Mouse (Mus musculus) gastrocnemius, adult 18-20 months (tissue): ENCODE measurements around the gene Xrcc5. TPM values are rescaled to one million over a fixed set of nuclear protein-coding genes. Genes with fewer than 3 reads are reported as not detected.

ENCODE experiments used
- DNase-seq: peaks from one replicate; pipeline ENCODE4 v3.0.0; 2021; ENCODE audit warnings: low spot score
- long read RNA-seq, 2 experiments: library from polyadenylated mRNA; stranded (forward); transcript quantifications; one replicate each; pipeline ENCODE4 v2.0.0; 2021
- total RNA-seq, 2 experiments: library from RNA; stranded (reverse); gene quantifications; 2 replicates each; pipeline ENCODE4 v1.2.3; 2021

Xrcc5 gene
- 10 to 100 TPM; 22.2 to 24.5 TPM for total RNA-seq
- long read RNA-seq, experiment 1, transcript Xrcc5-201 (21 exons, 2,555 nt), result major isoform, 17 of 31 reads
- long read RNA-seq, experiment 1, partial matches to known transcripts, result 6 of 31 reads
- long read RNA-seq, experiment 1, other reads (novel, unspliced or antisense), result 8 of 31 reads
- long read RNA-seq, experiment 2, transcript Xrcc5-201 (21 exons, 2,555 nt), result major isoform, 14 of 22 reads
- long read RNA-seq, experiment 2, partial matches to known transcripts, result 1 of 22 reads
- long read RNA-seq, experiment 2, other reads (novel, unspliced or antisense), result 7 of 22 reads

DNA sequence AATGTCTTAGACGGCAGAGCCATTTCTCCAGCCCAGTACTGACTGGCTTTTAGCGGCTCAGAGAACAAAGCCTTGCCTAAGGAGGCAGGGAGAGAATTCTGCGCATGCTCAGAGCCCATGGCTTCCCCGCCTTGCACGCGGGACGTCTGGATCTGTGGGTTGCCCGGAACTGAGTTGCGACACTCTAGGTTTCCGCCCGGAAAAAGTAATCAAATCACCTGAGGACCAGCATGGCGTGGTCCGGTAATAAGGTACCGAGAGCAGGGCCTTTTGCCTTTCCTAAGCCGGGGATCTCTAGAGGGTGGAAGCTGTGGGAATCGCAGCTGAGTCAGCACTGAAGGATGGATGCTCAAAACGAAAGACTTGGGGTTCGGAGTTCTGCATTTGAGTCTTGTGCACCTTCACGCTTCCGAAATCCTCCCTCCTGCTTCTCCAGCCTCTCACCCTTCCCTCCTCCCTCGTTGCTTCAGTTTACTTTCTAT lies at the start of gene Xrcc5:
TSS of gene Xrcc5 (plus strand) at position 105 of the 482 bp plus-strand sequence.
- peak; percentile 93 for DNase-seq

DNA sequence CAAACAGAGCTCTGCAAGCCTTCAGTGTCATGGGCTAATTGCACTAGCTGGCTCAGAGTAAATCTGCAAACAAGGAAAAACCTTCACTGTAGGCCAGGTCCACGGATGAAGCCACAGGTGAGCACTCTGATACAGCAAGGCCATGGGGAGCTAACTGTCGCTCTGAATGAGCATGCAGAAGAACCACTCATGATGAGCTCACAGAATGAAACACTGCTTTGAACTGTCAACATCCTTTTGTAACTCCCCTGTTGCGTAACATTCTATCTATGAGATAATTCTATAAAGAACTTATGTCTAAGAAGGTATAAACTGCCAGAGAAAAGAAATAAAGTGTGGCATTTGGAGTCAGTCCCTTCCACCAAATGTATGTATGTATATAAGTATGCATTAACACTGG lies 44.1 kb upstream of the Xrcc5 start:
- DNase-seq, result no peak

DNA sequence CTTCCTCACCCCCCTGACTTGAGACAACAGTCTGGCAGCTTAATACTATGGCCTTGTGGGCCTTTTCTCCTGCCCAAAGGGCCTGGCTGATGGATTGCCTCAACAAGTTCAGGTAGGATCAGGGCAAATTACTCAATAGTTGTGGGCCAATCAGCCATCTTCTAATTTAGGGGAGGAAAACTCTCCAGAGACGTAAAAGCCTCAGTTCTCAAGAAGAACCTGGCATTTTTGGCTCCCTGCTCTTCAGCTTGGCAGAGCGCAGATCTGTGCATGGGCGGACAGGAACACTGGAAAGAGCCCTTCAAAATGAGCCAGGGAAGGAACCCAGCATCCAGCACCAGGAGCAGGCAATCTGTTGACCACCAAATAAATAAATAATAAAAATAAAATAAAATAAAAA lies 29.1 kb upstream of the Xrcc5 start:
- DNase-seq, result no peak

DNA sequence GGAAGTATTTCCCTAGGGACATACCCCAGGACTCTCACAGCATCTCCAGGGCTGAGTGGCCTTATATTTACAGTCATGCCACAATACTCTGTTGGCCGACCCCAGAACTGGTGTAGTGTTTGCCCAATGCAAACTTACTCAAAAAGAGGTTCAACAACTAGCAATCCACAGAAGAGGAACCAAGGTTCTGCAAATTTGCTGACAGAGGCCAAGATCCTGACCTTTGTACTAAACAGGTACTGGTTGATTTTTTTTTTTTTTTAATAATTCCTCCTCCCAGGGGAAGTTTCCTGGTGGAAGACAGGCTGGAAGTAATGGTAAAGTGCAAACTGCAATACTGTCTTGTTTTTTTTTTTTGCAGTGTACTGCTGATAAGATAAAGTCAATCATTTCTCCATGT lies 24.6 kb upstream of the Xrcc5 start:
- DNase-seq, result no peak

DNA sequence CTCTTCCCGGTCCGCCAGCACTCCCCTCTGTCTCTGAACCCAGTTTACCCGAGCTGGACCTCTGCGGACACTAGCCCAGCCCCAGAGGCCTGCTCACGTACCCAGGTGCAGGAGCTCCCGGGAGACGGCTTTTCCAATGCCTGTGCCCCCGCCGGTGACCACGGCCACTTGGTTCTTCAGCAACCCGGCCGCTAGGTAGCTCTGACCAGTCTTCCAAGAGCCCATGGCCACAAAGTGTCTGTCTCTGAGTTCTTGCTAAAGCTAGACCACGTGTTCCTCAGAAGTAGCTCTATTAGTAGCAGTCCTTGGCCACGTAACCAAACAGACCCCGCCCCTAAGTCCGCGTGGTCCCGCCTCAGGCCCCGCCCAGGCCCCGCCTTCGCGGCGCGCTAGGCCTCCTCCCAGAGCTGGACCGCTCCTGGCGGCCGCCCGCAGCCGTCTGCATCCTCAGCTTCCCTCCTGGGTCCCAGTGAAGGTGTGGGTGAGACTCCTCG lies 23.2 kb upstream of the Xrcc5 start, which contains the start of the genes Pecr and Tmem169:
TSS of gene Pecr (minus strand) at position 323 of the 494 bp plus-strand sequence.
TSS of gene Tmem169 (plus strand) at position 378 of the 494 bp plus-strand sequence.
- DNase-seq, result peak; percentile 96

DNA sequence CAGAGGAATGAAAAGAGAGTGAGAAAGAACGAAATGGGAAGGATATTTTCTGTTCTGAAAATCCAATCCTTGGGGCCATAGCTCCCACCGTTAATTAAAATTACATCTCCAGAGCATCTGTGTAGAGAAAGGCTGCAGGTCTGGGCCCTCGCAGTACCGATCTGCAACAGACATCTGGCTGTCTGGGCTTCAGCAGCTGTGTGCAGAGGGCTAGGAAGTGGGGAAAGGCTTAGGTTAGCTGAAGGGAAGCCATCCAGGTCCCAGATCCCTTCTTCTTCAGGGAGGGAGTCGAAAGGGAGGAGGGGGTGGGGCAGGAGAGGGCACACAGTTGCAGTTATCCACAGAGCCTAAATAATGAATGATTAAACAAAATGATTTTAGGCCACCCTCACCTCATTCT lies 22.7 kb upstream of the Xrcc5 start:
- no peak for DNase-seq

DNA sequence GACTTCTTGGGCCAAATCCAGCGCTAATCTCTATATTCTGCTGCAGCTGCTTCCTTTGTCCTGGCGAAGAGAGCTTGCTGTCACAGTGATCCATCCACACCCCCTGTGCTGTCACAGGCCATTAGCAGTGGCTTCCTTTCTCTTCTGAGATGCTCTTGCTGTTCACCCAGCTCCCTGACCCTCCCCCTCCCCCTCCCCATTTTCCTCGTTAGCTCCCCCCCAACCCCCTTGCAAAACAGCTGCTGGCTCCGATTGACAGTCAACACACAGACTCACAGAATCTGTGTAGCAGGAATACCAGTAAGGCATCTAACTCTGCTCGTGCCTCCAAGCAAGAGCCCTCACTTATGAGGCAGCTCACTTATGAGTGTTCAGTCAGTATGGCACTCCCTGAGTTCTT lies 20.3 kb upstream of the Xrcc5 start:
- no peak for DNase-seq

DNA sequence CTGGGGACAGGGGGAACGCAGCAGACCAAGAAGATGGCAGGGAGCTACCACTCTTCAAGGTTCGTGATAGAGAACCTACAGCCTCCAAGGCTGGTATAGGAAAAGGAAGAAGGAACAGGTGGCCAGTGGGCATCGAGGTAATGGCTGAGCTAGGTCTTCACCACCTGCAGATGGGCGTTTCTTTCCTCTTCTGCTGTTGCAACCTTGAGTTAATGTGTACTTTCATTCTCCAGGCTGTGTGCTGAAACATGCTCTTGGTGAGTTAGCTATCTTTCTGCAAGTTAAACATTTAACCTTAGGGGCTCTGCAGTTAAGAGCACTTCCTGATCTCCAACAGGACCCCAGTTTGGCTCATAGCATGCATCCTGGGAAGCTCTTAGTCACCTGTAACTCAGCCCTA lies 19.3 kb upstream of the Xrcc5 start:
- DNase-seq, result no peak

DNA sequence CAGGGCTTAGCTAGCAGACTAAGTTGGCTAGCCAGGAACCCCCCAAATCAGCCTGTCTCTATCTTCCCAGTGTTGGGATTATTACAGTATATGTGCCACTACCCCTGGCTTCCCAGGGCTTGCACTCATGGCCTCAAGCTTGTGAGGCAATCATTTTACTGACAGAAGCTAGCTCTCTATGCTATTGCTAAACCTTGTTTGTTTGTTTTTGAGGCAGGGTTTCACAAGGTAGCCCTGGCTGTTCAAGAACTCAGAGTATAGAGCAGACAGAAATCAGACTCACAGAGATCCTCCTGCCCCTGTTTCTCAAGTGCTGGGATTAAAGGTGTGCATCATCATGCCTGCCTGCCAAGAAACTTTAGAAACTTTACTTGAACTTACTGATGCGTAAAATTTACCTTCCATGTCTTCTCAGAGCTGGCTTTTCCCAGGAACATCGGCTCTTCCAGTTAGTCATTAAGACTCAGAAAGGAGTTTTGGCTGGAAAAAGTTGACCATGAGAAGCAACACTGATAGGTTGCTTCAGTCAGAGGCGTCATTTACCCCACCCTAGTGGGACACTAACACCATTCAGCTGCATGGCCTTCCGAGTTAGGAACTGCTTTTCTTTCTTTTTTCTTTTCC lies 18.6 kb upstream of the Xrcc5 start:
- no peak for DNase-seq

DNA sequence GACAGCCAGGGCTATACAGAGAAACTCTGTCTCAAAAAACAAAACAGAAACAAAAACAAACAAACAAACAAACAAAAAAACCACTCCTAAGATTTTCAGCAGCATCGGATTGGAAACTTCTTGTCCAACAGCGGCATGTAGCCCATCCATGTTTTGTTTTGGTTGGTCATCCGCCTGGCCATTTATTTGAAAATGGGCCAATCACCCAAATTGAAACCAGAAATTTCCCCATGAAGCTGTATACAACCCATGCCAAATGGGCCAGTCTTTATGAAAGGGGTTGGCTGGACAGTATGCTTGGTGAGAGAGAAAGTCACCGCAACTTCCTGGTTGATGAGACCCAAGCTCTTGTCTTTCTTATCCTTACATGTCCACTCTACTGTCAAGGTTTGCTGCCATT lies 16.3 kb upstream of the Xrcc5 start:
- DNase-seq, result no peak

DNA sequence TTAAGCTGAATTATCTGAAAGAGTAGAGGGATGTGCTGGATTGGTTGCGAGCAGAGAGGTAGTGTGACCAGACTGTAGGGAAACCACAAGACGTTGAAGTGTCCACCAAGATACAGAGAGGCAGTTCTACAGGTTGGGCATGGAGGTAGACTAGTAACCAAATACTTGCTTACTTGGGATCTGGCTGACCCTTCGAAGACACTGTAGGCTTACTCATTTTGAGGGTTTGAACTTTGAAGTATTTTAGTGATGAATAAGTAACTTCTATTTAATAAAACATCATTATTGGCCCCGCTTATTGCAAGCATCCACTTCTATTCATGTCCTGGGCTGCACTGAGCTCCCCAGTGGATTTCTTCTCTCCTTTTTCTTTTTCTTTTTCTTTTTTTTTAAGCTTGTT lies 15.8 kb upstream of the Xrcc5 start:
- DNase-seq, result no peak

DNA sequence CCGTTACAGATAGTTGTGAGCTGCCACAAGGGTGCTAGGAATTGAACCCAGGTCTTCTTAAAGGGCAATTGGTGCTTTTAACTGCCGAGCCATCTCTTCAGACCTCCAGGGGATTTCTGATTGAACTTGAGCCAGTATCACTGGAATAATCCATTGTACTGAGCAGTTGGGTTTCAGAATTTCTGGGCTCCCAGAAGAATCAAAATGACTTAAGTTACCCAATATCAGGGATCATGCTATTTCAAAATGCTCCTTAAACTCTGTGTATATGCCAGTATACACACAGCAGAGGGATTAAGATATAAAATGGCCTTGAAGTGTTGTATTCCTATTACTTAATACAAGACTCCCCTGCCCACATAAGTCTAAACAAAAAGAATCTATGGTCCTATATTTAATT lies 15.3 kb upstream of the Xrcc5 start:
- DNase-seq, result no peak

DNA sequence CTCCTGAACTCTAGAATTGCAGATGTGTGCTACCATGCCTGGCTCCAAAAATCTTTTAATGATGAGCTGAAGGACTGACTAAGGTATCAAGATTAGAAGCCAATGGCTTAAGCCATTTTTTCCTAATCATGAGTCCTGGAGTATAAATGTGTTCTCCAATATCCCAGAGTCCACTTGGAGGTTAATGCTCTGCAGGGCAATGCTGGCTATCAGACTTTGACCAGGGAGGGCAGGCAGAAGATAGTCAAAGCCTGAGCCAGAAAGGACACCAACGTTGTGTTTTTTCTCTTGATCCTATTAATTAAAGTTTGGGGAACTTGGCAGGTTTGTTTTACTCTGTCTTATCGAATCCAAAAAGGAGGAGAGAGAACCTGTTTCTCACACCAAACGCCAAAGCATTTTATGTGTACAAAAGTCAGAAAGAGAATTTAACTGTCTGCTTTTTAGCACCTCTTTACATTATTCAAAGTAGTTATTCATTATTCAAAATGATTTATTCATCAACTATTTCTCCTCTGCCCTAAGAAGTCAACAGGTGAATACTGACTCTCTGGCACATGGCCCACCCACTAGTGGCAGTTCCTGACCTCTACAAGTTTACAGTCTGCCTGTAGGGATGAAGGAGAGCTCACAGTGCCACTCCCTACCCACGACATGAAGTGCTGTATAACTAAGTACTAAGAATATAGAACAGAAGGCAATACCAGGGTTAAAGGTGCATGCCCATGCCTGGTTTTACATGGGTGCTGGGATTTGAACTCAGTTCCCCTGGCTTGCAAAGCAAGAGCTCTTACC lies 13.2 kb upstream of the Xrcc5 start:
- DNase-seq, result no peak

DNA sequence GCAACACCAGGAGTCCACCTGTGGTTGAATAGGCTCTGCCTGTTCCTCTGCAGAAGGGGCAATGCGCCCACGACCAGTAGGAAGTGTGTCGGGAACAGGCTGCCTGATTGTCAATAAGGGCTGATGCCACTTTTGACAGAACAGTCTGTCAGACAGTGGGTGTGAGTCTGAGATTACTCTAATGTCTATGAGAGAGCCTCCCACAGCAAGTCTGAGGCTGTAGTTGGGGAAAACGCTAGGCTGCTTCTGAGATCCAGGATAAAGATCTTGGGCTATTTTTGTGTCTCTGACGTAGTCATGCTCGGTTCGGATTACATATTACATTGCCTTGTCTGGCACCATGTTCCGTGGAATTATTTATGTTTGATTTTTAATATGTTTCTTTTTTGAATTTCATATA lies 11.5 kb upstream of the Xrcc5 start:
- DNase-seq, result peak; percentile 40

DNA sequence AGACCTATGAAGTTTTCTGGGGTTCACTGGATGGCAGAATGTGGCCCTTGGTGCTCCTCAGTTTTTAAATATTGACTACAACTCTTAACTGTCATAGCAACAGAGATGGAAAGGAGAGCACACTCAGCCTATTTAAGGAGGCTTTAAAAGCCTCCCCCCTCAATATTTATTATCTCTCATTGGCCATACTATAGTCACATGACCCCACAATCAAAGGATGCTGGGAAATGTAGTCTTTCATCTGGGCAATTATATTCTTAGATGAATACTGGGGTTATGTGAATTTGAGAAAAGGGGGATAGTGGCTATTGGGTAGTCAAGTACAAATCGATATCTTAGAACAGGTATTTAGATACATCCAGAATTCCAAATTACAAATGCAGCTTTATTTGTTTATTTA lies 5.4 kb upstream of the Xrcc5 start:
- no peak for DNase-seq

DNA sequence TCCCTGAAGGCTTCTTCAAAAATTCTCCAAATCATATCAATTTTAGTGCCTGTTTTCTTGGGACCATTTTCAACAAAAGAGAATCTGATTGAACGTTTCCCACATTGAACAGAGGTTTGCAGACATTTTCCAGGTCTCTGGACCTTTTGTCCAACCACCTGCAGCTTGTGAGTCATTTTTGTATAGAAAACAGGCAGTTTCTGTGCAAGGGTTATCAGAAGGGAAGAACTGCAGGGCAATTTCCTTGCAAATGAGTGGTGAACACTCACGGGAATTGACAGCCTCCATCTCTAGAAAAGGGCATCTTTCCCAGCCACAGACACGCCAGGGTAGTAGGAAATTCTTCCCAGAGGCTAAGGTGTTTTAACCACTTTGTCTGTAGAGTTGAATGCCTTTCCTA lies 980 bp upstream of the Xrcc5 start:
- DNase-seq, result no peak

DNA sequence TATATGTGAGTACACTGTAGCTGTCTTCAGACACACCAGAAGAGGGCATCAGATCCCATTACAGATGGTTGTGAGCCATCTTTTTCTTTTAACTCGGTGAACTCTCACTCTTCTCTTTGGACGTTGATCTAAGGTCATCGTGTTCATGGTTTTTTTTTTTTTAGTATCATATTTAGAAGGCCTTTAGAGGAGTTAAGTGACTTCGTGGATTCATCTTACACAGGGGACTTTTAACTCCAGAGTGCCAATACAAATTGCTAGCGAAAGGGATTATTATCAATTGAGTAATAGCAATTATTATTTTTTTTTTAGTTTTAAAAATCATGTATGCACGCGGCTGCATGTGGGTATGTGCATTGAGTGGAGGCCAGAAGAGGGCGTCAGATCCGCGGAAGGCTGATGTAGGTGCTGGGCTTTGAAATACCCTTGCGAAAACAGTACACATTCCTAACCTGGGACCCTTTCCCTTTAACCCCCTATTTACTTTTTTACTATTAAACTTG lies 491 bp upstream of the Xrcc5 start:
- peak; percentile 33 for DNase-seq

DNA sequence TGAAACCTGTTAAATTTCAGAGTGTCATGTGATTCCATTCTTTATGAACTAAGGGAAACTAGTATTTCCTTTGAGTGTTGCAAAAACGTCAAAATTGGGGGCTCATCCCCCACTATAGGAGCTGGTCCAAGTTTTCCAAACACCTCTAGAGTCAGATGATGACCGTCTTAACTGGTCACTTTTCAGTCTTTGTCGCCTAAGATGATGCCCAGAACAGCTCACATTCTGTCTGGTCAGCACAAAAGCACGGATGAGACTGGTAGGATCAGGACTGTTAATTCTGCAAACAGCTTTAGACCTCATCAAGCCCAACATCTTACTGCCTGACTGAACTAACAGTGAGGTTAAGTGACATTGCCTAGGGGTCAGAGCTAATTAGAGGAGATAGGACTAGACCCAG lies 1.7 kb downstream of the Xrcc5 start:
- DNase-seq, result no peak

DNA sequence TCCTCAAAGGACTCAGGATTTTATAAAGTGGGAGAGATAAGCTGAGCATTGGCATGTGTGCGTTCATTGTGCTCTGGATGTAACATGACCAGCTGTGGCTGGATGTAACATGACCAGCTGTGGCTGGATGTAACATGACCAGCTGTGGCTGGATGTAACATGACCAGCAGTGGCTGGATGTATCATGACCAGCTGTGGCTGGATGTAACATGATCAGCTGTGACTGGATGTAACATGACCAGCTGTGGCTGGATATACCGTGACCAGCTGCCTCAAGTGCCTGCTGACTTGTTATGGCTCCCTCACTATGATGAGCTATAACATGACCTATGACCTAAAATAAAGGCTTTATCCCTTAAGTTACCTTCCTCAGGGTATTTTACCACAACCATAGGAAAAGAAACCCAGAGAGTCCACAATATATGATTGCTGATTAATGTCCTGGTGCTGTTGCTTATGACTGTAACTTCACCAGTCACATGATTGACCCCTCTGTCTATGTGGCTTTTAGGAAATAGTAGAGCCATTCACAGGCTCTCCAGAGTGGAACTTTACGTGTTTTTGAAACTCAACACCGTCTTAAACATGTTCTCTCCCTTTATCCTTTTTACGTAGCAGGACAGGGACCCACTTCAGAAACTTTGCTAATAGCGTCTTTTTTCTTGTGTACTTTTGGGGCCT lies 2.7 kb downstream of the Xrcc5 start:
- peak; percentile 17 for DNase-seq

DNA sequence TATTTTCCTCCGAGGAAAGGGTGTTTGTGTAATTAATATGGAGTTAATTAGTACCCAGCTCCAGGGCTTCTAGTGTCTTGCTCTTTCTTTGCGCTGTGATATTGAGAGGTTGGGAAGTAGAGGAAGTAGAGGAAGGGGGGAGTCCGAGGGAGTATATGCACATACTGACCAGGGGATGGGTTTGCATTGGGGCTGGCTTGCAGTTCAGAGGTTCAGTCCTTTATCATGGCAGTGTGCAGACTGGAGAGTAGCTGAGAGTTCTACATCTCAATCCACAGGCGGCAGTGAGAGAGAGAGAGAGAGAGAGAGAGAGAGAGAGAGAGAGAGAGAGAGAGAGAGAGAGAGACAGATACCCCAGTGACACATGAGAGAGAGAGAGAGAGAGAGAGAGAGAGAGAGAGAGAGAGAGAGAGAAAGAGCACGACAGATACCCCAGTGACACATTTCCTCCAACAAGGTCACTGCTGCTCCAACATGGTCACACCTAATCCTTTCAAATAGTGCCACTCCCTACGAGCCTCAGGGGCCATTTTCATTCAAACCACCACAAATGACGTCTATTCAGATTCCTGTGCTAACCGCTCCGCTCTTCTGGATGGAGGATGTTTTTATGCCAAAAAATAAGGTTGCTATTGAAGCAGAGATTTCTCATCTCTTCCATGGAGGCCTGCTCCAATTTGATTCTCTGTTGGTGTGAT lies 5.6 kb downstream of the Xrcc5 start:
- DNase-seq, result no peak
